Mouse (Mus musculus) heart, postnatal 0 days (tissue): ENCODE measurements around the gene Epn1.

ENCODE experiments used
- CTCF ChIP-seq: IDR thresholded peaks from 2 replicates; pipeline ENCODE4 v1.5.1; 2016; ENCODE audit warnings: antibody characterized with exemption, control low read depth, low read depth
- EP300 ChIP-seq: IDR thresholded peaks from 2 replicates; pipeline ENCODE4 v1.6.1; 2016; ENCODE audit warnings: antibody characterized with exemption, low read depth

- TF ChIP-seq CTCF (no peak), EP300 (peak; percentile 53; the same call in 1 of the 2 replicates)
Measured at GRCm38 (mm10) chr7:5062360-5063001, 17.6 kb upstream of the Epn1 start.
